Mouse (Mus musculus) MEL (cell line): ENCODE measurements around the gene Rnf215.

Experiments used
- CHD2 ChIP-seq: IDR thresholded peaks from 2 replicates; pipeline ENCODE4 v1.6.1; 2011; ENCODE audit warnings: low read length, improper control_type of control experiment
- CTCF ChIP-seq, 3 experiments: IDR thresholded peaks in 2 of 3; conservative IDR thresholded peaks in 1 of 3; 2 replicates each; pipeline ENCODE4 v1.5.1; 2011 to 2012; ENCODE audit warnings: low read length in 3 of 3, low read depth in 2 of 3, mild to moderate bottlenecking in 2 of 3, improper control_type of control experiment in 1 of 3, inconsistent platforms in 1 of 3, mixed read lengths in 1 of 3, moderate library complexity in 1 of 3; ENCODE audit not compliant: control insufficient read depth in 1 of 3, insufficient read depth in 1 of 3, poor library complexity in 1 of 3, severe bottlenecking in 1 of 3
- EP300 ChIP-seq, 2 experiments: IDR thresholded peaks; 2 replicates each; pipeline ENCODE4 v1.6.1; 2011; ENCODE audit warnings: improper control_type of control experiment in 2 of 2, low read length in 2 of 2, low read depth in 1 of 2, mild to moderate bottlenecking in 1 of 2
- ETS1 ChIP-seq: IDR thresholded peaks from 2 replicates; pipeline ENCODE4 v1.6.1; 2012; ENCODE audit warnings: low read depth, mild to moderate bottlenecking, inconsistent platforms, low read length, improper control_type of control experiment, moderate library complexity
- GABPA ChIP-seq: IDR thresholded peaks from 2 replicates; pipeline ENCODE4 v1.6.1; 2012; ENCODE audit warnings: low read depth, mild to moderate bottlenecking, inconsistent platforms, low read length, improper control_type of control experiment, moderate library complexity
- KAT2A ChIP-seq: conservative IDR thresholded peaks from 2 replicates; pipeline ENCODE4 v1.6.1; 2012; ENCODE audit warnings: low read depth, low read length, improper control_type of control experiment, inconsistent platforms
- POLR2A ChIP-seq, 2 experiments: IDR thresholded peaks; 2 replicates each; pipeline ENCODE4 v1.6.1; 2011 to 2012; ENCODE audit warnings: low read length in 2 of 2, mild to moderate bottlenecking in 2 of 2, control low read depth in 1 of 2, improper control_type of control experiment in 1 of 2, low read depth in 1 of 2, moderate library complexity in 1 of 2; ENCODE audit not compliant: control insufficient read depth in 1 of 2, insufficient read depth in 1 of 2, poor library complexity in 1 of 2
- SIN3A ChIP-seq: IDR thresholded peaks from 2 replicates; pipeline ENCODE4 v1.6.1; 2012; ENCODE audit warnings: low read length, improper control_type of control experiment, inconsistent platforms
- SMC3 ChIP-seq: IDR thresholded peaks from 2 replicates; pipeline ENCODE4 v1.6.1; 2011; ENCODE audit warnings: low read depth, low read length, improper control_type of control experiment
- TAL1 ChIP-seq: IDR thresholded peaks from 2 replicates; pipeline ENCODE4 v1.6.1; 2012; ENCODE audit warnings: mild to moderate bottlenecking, inconsistent platforms, low read length, moderate library complexity, mixed read lengths
- TCF12 ChIP-seq: IDR thresholded peaks from 2 replicates; pipeline ENCODE4 v1.6.1; 2014; ENCODE audit warnings: low read depth, mild to moderate bottlenecking, inconsistent platforms, low read length, improper control_type of control experiment, moderate library complexity
- UBTF ChIP-seq: IDR thresholded peaks from 2 replicates; pipeline ENCODE4 v1.6.1; 2012; ENCODE audit warnings: low read depth, mild to moderate bottlenecking, inconsistent platforms, low read length, improper control_type of control experiment, moderate library complexity, borderline replicate concordance; ENCODE audit not compliant: insufficient read depth
- ZMIZ1 ChIP-seq: IDR thresholded peaks from 2 replicates; pipeline ENCODE4 v1.6.1; 2012; ENCODE audit warnings: low read depth, mild to moderate bottlenecking, inconsistent platforms, low read length, improper control_type of control experiment, moderate library complexity

DNA sequence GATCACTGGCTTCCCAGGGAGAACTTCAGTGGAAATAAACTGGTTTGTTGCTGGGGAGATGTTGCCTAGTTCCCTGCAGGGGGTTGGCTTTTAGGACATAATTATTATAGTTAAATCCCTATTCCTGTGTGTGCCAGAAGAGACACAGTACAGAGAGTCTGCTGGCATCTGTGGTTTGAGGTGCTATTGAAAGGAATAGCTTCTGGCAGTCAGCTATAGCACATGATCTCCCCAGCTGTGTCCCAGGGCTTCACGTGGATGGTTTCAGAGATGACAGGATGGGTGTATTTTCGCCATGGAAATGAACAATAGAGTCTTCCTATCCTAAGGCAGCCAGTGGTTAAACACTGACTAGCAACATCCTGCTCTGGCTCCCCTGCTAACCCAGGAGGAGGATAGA is 47.7 kb upstream of the Rnf215 start:
- TF ChIP-seq CTCF (IDR thresholded peaks at IDR 0.05 in 2 of 3, conservative IDR thresholded peaks at IDR 0.05 in 1 of 3; ENCODE audit: control insufficient read depth in 1 of 3, insufficient read depth in 1 of 3, low read depth in 2 of 3, low read length in 3 of 3, poor library complexity in 1 of 3, severe bottlenecking in 1 of 3): no peak
- TF ChIP-seq EP300 (IDR thresholded peaks at IDR 0.05; ENCODE audit: low read depth in 1 of 2, low read length in 2 of 2): no peak
- TF ChIP-seq TAL1: no peak
- TF ChIP-seq POLR2A (IDR thresholded peaks at IDR 0.05; ENCODE audit: control insufficient read depth in 1 of 2, insufficient read depth in 1 of 2, low read depth in 1 of 2, low read length in 2 of 2, poor library complexity in 1 of 2): no peak
- no peak for TF ChIP-seq GABPA
- TF ChIP-seq UBTF: no peak
- TF ChIP-seq SIN3A: no peak
- TF ChIP-seq CHD2: no peak
- no peak for TF ChIP-seq KAT2A
- TF ChIP-seq ZMIZ1: no peak
- TF ChIP-seq TCF12: no peak
- no peak for TF ChIP-seq ETS1
- TF ChIP-seq SMC3: no peak
